Mouse (Mus musculus): ENCODE data around the gene Ctdspl2. TPM values are rescaled to one million over a fixed set of nuclear protein-coding genes. Genes with fewer than 3 reads are reported as not detected.
"Not testable (repeated sequence)": the region's sequence is repeated elsewhere in the genome, so short reads cannot be mapped to it uniquely, and the experiment has no call there.

Gene Ctdspl2
- 10 to 100 TPM; 24.5 to 30.8 (median 25.8) TPM for total RNA-seq (2022)

GRCm38 (mm10) chr2:121955765-121956223 is at the start of gene Ctdspl2, which contains the start of gene Mageb3:
TSS of gene Ctdspl2 (plus strand) at chr2:121956001.
TSS of gene Mageb3 (minus strand) at chr2:121956092.
- peak; percentile 94 for DNase-seq

- no peak for DNase-seq
Measured at GRCm38 (mm10) chr2:121909975-121910374, 45.8 kb upstream of the Ctdspl2 start.

GRCm38 (mm10) chr2:121916047-121916970 is 39.5 kb upstream of the Ctdspl2 start:
- DNase-seq = no peak

GRCm38 (mm10) chr2:121937624-121938023 is 18.2 kb upstream of the Ctdspl2 start:
- DNase-seq = not testable (repeated sequence)

GRCm38 (mm10) chr2:121943364-121943763 is 12.4 kb upstream of the Ctdspl2 start:
- DNase-seq = no peak

- no peak for DNase-seq
Measured at GRCm38 (mm10) chr2:121954971-121955656, 687 bp upstream of the Ctdspl2 start.

GRCm38 (mm10) chr2:121956224-121957018 is 620 bp downstream of the Ctdspl2 start:
- peak; percentile 91 for DNase-seq

- no peak for DNase-seq
Measured at GRCm38 (mm10) chr2:121957216-121957792, 1.5 kb downstream of the Ctdspl2 start.

GRCm38 (mm10) chr2:121995738-121996137 is 39.9 kb downstream of the Ctdspl2 start:
- no peak for DNase-seq

- DNase-seq = no peak
Measured at GRCm38 (mm10) chr2:122008832-122009231, 53.0 kb downstream of the Ctdspl2 start.

- no peak for DNase-seq
Measured at GRCm38 (mm10) chr2:122011441-122011840, 55.6 kb downstream of the Ctdspl2 start.

- DNase-seq = no peak
Measured at GRCm38 (mm10) chr2:122018705-122019104, 62.9 kb downstream of the Ctdspl2 start.

GRCm38 (mm10) chr2:122022284-122022683 is 66.5 kb downstream of the Ctdspl2 start:
- DNase-seq = no peak

GRCm38 (mm10) chr2:122027091-122027490 is 71.3 kb downstream of the Ctdspl2 start:
- DNase-seq = peak; percentile 18

GRCm38 (mm10) chr2:122027862-122028755 is 72.3 kb downstream of the Ctdspl2 start, which contains the start of gene Eif3j1:
TSS of gene Eif3j1 (plus strand) at chr2:122028546.
- DNase-seq = peak; percentile 89

GRCm38 (mm10) chr2:122028756-122029700 is 73.2 kb downstream of the Ctdspl2 start:
- no peak for DNase-seq

- no peak for DNase-seq
Measured at GRCm38 (mm10) chr2:122031970-122032369, 76.2 kb downstream of the Ctdspl2 start.

GRCm38 (mm10) chr2:122036064-122036463 is 80.3 kb downstream of the Ctdspl2 start:
- DNase-seq = no peak

GRCm38 (mm10) chr2:122043926-122044325 is 88.1 kb downstream of the Ctdspl2 start:
- DNase-seq = no peak
